Mouse (Mus musculus): ENCODE measurements around the gene Gm17349.

- TF ChIP-seq EP300 (IDR thresholded peaks at IDR 0.05; ENCODE audit: low read depth): no peak
- no peak for TF ChIP-seq CTCF (IDR thresholded peaks at IDR 0.05; ENCODE audit: low read depth)
Observed at GRCm38 (mm10) chr15:99711491-99711890, 6.2 kb upstream of the Gm17349 start.
